In the genomic region with DNA sequence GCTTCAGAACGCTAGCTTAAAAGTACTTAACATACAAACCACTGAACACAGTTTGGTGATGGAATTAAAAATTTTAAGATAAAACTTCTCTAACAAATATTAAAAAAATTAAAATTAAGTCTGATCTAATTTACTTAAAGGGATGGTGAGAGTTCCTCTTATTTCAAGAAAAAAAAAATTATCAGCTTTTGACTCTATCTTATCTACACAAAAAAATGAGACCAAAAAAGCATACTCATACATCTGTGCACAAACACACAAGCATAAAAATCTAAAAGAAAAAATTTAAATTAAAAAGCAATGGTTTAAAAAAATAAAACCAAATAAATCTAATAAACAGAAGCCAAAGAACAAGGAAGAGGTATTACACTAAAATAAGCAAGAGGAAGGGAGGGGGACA, we compare ENCODE assay signal across 17 mouse cellular contexts. TPM values are rescaled to one million over a fixed set of nuclear protein-coding genes. Genes with fewer than 3 reads are reported as not detected.
A peak's percentile ranks its signal among the peaks of the same experiment; 100 is the strongest.
DNase-seq lines count a peak whose midpoint lies in the region; ATAC-seq and TF ChIP-seq lines count a peak whose summit lies in the region.
"Had no signal": no experiment of that assay in that cellular context is flagged by ENCODE, and none has a peak within 500 bp of the region (broad histone marks: within the 10 kb centered on the region; RNA-seq: fewer than 3 reads in every experiment).

No protein-coding gene starts in this region.

- no peak for DNase-seq in MEL (ENCODE audit: low read depth, low spot score)
- DNase-seq: adrenal gland, adult 8-10 months; adrenal gland, postnatal 10 days; adrenal gland, postnatal 25 days; adrenal gland, postnatal 36 days; B cell, adult 2 months; cerebellum, adult 11 months; cerebellum, adult 11-12 months; cerebellum, adult 18-20 months; cerebellum, adult 2 months; cerebellum, adult 8-10 months had no signal

- no peak for TF ChIP-seq RAD21 in MEL (IDR thresholded peaks at IDR 0.05; ENCODE audit: low read depth, low read length)

- ATAC-seq in intestine, postnatal 0 days: no peak
- ATAC-seq: activated CD4-positive, CD25-positive, alpha-beta regulatory T cell, adult 4 months; CD4-positive, CD25-positive, alpha-beta regulatory T cell, adult 4 months; Patski had no signal

- H3K79me2 ChIP-seq in MEL (ENCODE audit: control insufficient read depth, insufficient read depth, low read length, poor library complexity): peaks cover 6% of the 10 kb centered on the region

- H3K9ac ChIP-seq in MEL (ENCODE audit: control insufficient read depth, low read depth, low read length, poor library complexity, severe bottlenecking): no peak overlapping the region
- no peak overlapping the region for H3K9ac ChIP-seq in intestine, postnatal 0 days (ENCODE audit: low read depth, low read length)

- no peaks in the 10 kb centered on the region for H3K9me3 ChIP-seq in MEL (replicated peaks; ENCODE audit: insufficient read depth, low read length)
- no peaks in the 10 kb centered on the region for H3K9me3 ChIP-seq in intestine, postnatal 0 days (ENCODE audit: control insufficient read depth)
- H3K9me3 ChIP-seq: G1E had no signal

- H3K27me3 ChIP-seq in MEL (ENCODE audit: control insufficient read depth in 1 of 2, insufficient read depth in 2 of 2, low read length in 2 of 2): no peaks in the 10 kb centered on the region
- H3K27me3 ChIP-seq in intestine, postnatal 0 days (replicated peaks; ENCODE audit: control insufficient read depth, insufficient read depth, low read length): no peaks in the 10 kb centered on the region
- H3K27me3 ChIP-seq: CH12.LX, Patski had no signal

- peaks cover 0 to 31% of the 10 kb centered on the region in 2 experiments; a peak in 3 of 4 replicates for H3K36me3 ChIP-seq in MEL (ENCODE audit: control insufficient read depth in 1 of 2, insufficient read depth in 2 of 2, low read length in 2 of 2)
- H3K36me3 ChIP-seq in intestine, postnatal 0 days (ENCODE audit: control insufficient read depth, insufficient read depth): no peaks in the 10 kb centered on the region

- H3K27ac ChIP-seq in MEL (ENCODE audit: control insufficient read depth, low read depth, low read length): peak overlapping the region; percentile 68
- no peak overlapping the region for H3K27ac ChIP-seq in intestine, postnatal 0 days (ENCODE audit: low read depth, low read length)

- no peak for TF ChIP-seq POLR2A in MEL (IDR thresholded peaks at IDR 0.05; ENCODE audit: control insufficient read depth in 1 of 2, insufficient read depth in 1 of 2, low read depth in 1 of 2, low read length in 2 of 2, poor library complexity in 1 of 2)

- H3K4me3 ChIP-seq in MEL (ENCODE audit: control insufficient read depth in 1 of 2, insufficient read depth in 1 of 2, low read depth in 2 of 2, low read length in 2 of 2): peak overlapping the region in 1 of 2 experiments; percentile 6; a peak in 2 of 4 replicates
- H3K4me3 ChIP-seq in intestine, postnatal 0 days (ENCODE audit: low read depth, low read length): no peak overlapping the region

- H3K4me2 ChIP-seq in intestine, postnatal 0 days (replicated peaks; ENCODE audit: low read depth): no peak overlapping the region

- peaks cover 6 to 17% of the 10 kb centered on the region in 2 experiments for H3K4me1 ChIP-seq in MEL (ENCODE audit: control insufficient read depth in 1 of 2, insufficient read depth in 2 of 2, low read length in 2 of 2)
- H3K4me1 ChIP-seq in intestine, postnatal 0 days (replicated peaks; ENCODE audit: control insufficient read depth, insufficient read depth, low read length): no peaks in the 10 kb centered on the region

- WGBS in intestine, postnatal 0 days: 87% methylated on average over 1 of the region's 1 CpGs

- no peak for TF ChIP-seq CTCF in MEL (IDR thresholded peaks at IDR 0.05 in 2 of 3, conservative IDR thresholded peaks at IDR 0.05 in 1 of 3; ENCODE audit: control insufficient read depth in 1 of 3, insufficient read depth in 1 of 3, low read depth in 2 of 3, low read length in 3 of 3, poor library complexity in 1 of 3, severe bottlenecking in 1 of 3)
- TF ChIP-seq CTCF in intestine, postnatal 0 days (IDR thresholded peaks at IDR 0.05; ENCODE audit: low read depth): no peak

- peak; percentile 64 to 82; a peak in 3 of 4 replicates for TF ChIP-seq EP300 in MEL (IDR thresholded peaks at IDR 0.05; ENCODE audit: low read depth in 1 of 2, low read length in 2 of 2)

TF ChIP-seq in MEL, 35 proteins besides CTCF, POLR2A, EP300 and RAD21:
- TF ChIP-seq MYC (IDR thresholded peaks at IDR 0.05; ENCODE audit: low read depth, low read length) (no peak), MEF2A (IDR thresholded peaks at IDR 0.05; ENCODE audit: extremely low read depth, insufficient replicate concordance, low read depth, low read length, poor library complexity, severe bottlenecking) (0 out of 2 replicates have a peak, but pooled peaks have one; percentile 3), CHD2 (IDR thresholded peaks at IDR 0.05; ENCODE audit: low read length) (no peak), ETS1 (IDR thresholded peaks at IDR 0.05; ENCODE audit: low read depth, low read length) (peak; percentile 58), TCF12 (IDR thresholded peaks at IDR 0.05; ENCODE audit: low read depth, low read length) (peak; percentile 69), KAT2A (conservative IDR thresholded peaks at IDR 0.05; ENCODE audit: low read depth, low read length) (no peak), RCOR1 (IDR thresholded peaks at IDR 0.05; ENCODE audit: low read depth, low read length) (0 out of 2 replicates have a peak, but pooled peaks have one; percentile 45), ZKSCAN1 (IDR thresholded peaks at IDR 0.05; ENCODE audit: low read depth, low read length) (no peak), ELF1 (IDR thresholded peaks at IDR 0.05; ENCODE audit: low read depth, low read length) (no peak), BHLHE40 (IDR thresholded peaks at IDR 0.05; ENCODE audit: borderline replicate concordance, low read depth, low read length) (no peak), ZNF384 (IDR thresholded peaks at IDR 0.05; ENCODE audit: low read depth, low read length) (peak; percentile 96), POLR2AphosphoS5 (IDR thresholded peaks at IDR 0.05; ENCODE audit: borderline replicate concordance, low read depth, low read length) (no peak), GATA1 (IDR thresholded peaks at IDR 0.05; ENCODE audit: low read depth, low read length) (peak; percentile 90), MXI1 (IDR thresholded peaks at IDR 0.05; ENCODE audit: low read depth, low read length) (no peak), NELFE (IDR thresholded peaks at IDR 0.05; ENCODE audit: low read depth, low read length) (no peak), JUND (IDR thresholded peaks at IDR 0.05; ENCODE audit: low read depth, low read length) (no peak), USF2 (IDR thresholded peaks at IDR 0.05; ENCODE audit: borderline replicate concordance in 1 of 2, insufficient read depth in 1 of 2, low read depth in 1 of 2, low read length in 2 of 2) (no peak), ZC3H11A (IDR thresholded peaks at IDR 0.05; ENCODE audit: low read depth, low read length) (no peak)

RNA-seq across cellular contexts. Expression of a gene that starts 45.9 kb away (rescaled TPM):
- not detected in 2 replicates for total RNA-seq in MEL (2012; rRNA removed)
- polyA plus RNA-seq in MEL (2012; ENCODE audit: insufficient read depth in 1 of 2, insufficient read length in 2 of 2, low read depth in 1 of 2, low replicate concordance in 2 of 2, missing spikeins in 1 of 2): not detected
- 1.6 and 1.7 TPM in 2 replicates for polyA plus RNA-seq in intestine, postnatal 0 days (2015; fragmentation: Nextera tagmentation; extraction: Ambion mirVana)
- polyA plus RNA-seq: G1E had no signal
